Mouse (Mus musculus) erythroblast, embryonic 14.5 days (primary cell): Measurements from ENCODE around the gene Ksr1.

Source experiments
- GATA1 ChIP-seq: IDR thresholded peaks from 2 replicates; pipeline ENCODE4 v1.6.1; 2012; ENCODE audit warnings: low read length, inconsistent platforms, mixed read lengths
- TAL1 ChIP-seq: IDR thresholded peaks from 3 replicates; pipeline ENCODE4 v1.6.1; 2012; ENCODE audit warnings: low read length, inconsistent platforms, mixed read lengths

- TF ChIP-seq GATA1 (no peak), TAL1 (no peak)
Measured at GRCm38 (mm10) chr11:78982042-78982441, 164.2 kb downstream of the Ksr1 start.
